Mouse (Mus musculus): ENCODE data around the gene Slc39a11. TPM values are rescaled to one million over a fixed set of nuclear protein-coding genes. Genes with fewer than 3 reads are reported as not detected.

The Slc39a11 gene
- polyA plus RNA-seq, 1 experiment from 2014 or later = 21.8 TPM

- Histone ChIP-seq H3K36me3 (ENCODE audit: insufficient read depth) (no peaks in the 10 kb centered on the region), H3K27me3 (ENCODE audit: insufficient read depth, low read length) (no peaks in the 10 kb centered on the region), H3K9ac (no peak overlapping the region), H3K4me1 (ENCODE audit: insufficient read depth) (peaks cover 6% of the 10 kb centered on the region; the same call in 1 of the 2 replicates), H3K27ac (ENCODE audit: low read depth) (no peak overlapping the region), H3K4me2 (no peak overlapping the region), H3K9me3 (ENCODE audit: low read depth, low read length) (no peaks in the 10 kb centered on the region), H3K4me3 (ENCODE audit: low read depth, low read length) (no peak overlapping the region)
- ATAC-seq (ENCODE audit: insufficient read depth) (no peak; the same call in 1 of the 2 replicates), DNase-seq (no peak)
- no peak for TF ChIP-seq CTCF (IDR thresholded peaks at IDR 0.05; ENCODE audit: low read depth)
- WGBS = 64% methylated on average over 16 of the region's 16 CpGs
These were observed 440.5 kb downstream of the Slc39a11 start for GRCm38 (mm10) chr11:113209220-113209878.

GRCm38 (mm10) chr11:113208521-113209072, 441.3 kb downstream of the Slc39a11 start:
- 48% methylated on average over 18 of the region's 18 CpGs for WGBS

GRCm38 (mm10) chr11:113207966-113208365, 441.9 kb downstream of the Slc39a11 start:
- no peaks in the 10 kb centered on the region for H3K36me3 ChIP-seq (ENCODE audit: insufficient read depth)
- peaks cover 6% of the 10 kb centered on the region; the same call in 1 of the 2 replicates for H3K4me1 ChIP-seq (ENCODE audit: insufficient read depth)
- DNase-seq (no peak), ATAC-seq (ENCODE audit: insufficient read depth) (no peak)
- no peak overlapping the region for H3K4me3 ChIP-seq (ENCODE audit: low read depth, low read length)
- no peak overlapping the region for H3K9ac ChIP-seq
- no peak overlapping the region for H3K27ac ChIP-seq (ENCODE audit: low read depth)
- WGBS = 78% methylated on average over 13 of the region's 14 CpGs
- H3K9me3 ChIP-seq (ENCODE audit: low read depth, low read length) = no peaks in the 10 kb centered on the region
- H3K4me2 ChIP-seq = no peak overlapping the region
- no peak for TF ChIP-seq CTCF (IDR thresholded peaks at IDR 0.05; ENCODE audit: low read depth)
- H3K27me3 ChIP-seq (ENCODE audit: insufficient read depth, low read length) = no peaks in the 10 kb centered on the region

More at GRCm38 (mm10) chr11:113208521-113209072, 441.3 kb downstream of the Slc39a11 start:
- peak; percentile 71; the same call in 1 of the 2 replicates for ATAC-seq (ENCODE audit: insufficient read depth)
- H3K4me2 ChIP-seq = peak overlapping the region; percentile 40
- H3K9ac ChIP-seq = no peak overlapping the region
- no peaks in the 10 kb centered on the region for H3K9me3 ChIP-seq (ENCODE audit: low read depth, low read length)
- no peak overlapping the region for H3K4me3 ChIP-seq (ENCODE audit: low read depth, low read length)
- TF ChIP-seq CTCF (IDR thresholded peaks at IDR 0.05; ENCODE audit: low read depth) = no peak
- no peaks in the 10 kb centered on the region for H3K36me3 ChIP-seq (ENCODE audit: insufficient read depth)
- H3K27me3 ChIP-seq (ENCODE audit: insufficient read depth, low read length) = no peaks in the 10 kb centered on the region
- DNase-seq = peak; percentile 56
- H3K4me1 ChIP-seq (ENCODE audit: insufficient read depth) = peaks cover 6% of the 10 kb centered on the region; the same call in 1 of the 2 replicates
- no peak overlapping the region; the same call in 1 of the 2 replicates for H3K27ac ChIP-seq (ENCODE audit: low read depth)

GRCm38 (mm10) chr11:113206099-113206498, 443.8 kb downstream of the Slc39a11 start:
- no peak for DNase-seq

GRCm38 (mm10) chr11:113203008-113203407, 446.9 kb downstream of the Slc39a11 start:
- 82% methylated on average over 7 of the region's 7 CpGs for WGBS

More at GRCm38 (mm10) chr11:113206099-113206498, 443.8 kb downstream of the Slc39a11 start:
- no peak for TF ChIP-seq CTCF (IDR thresholded peaks at IDR 0.05; ENCODE audit: low read depth)
- peaks cover 7% of the 10 kb centered on the region for H3K4me1 ChIP-seq (ENCODE audit: insufficient read depth)
- no peaks in the 10 kb centered on the region for H3K36me3 ChIP-seq (ENCODE audit: insufficient read depth)
- H3K27me3 ChIP-seq (ENCODE audit: insufficient read depth, low read length) = no peaks in the 10 kb centered on the region
- H3K9ac ChIP-seq = no peak overlapping the region
- no peak overlapping the region for H3K4me2 ChIP-seq
- no peak for ATAC-seq (ENCODE audit: insufficient read depth)
- WGBS = 61% methylated on average over 10 of the region's 10 CpGs
- no peak overlapping the region for H3K4me3 ChIP-seq (ENCODE audit: low read depth, low read length)
- no peaks in the 10 kb centered on the region for H3K9me3 ChIP-seq (ENCODE audit: low read depth, low read length)
- H3K27ac ChIP-seq (ENCODE audit: low read depth) = no peak overlapping the region

GRCm38 (mm10) chr11:113201470-113201997, 448.3 kb downstream of the Slc39a11 start:
- TF ChIP-seq CTCF (IDR thresholded peaks at IDR 0.05; ENCODE audit: low read depth) = no peak
- Histone ChIP-seq H3K4me3 (ENCODE audit: low read depth, low read length) (peak overlapping the region; percentile 49), H3K9me3 (ENCODE audit: low read depth, low read length) (no peaks in the 10 kb centered on the region), H3K36me3 (ENCODE audit: insufficient read depth) (no peaks in the 10 kb centered on the region), H3K9ac (peak overlapping the region; percentile 60), H3K27ac (ENCODE audit: low read depth) (peak overlapping the region; percentile 80), H3K4me2 (peak overlapping the region; percentile 76), H3K27me3 (ENCODE audit: insufficient read depth, low read length) (no peaks in the 10 kb centered on the region), H3K4me1 (ENCODE audit: insufficient read depth) (peaks cover 7% of the 10 kb centered on the region)
- under 1% methylated on average over 42 of the region's 42 CpGs for WGBS
- DNase-seq = peak; percentile 94
- peak; percentile 92 for ATAC-seq (ENCODE audit: insufficient read depth)

More at GRCm38 (mm10) chr11:113203008-113203407, 446.9 kb downstream of the Slc39a11 start:
- DNase-seq = no peak
- no peak overlapping the region for H3K4me2 ChIP-seq
- H3K4me3 ChIP-seq (ENCODE audit: low read depth, low read length) = no peak overlapping the region
- H3K9me3 ChIP-seq (ENCODE audit: low read depth, low read length) = no peaks in the 10 kb centered on the region
- H3K36me3 ChIP-seq (ENCODE audit: insufficient read depth) = no peaks in the 10 kb centered on the region
- peaks cover 7% of the 10 kb centered on the region for H3K4me1 ChIP-seq (ENCODE audit: insufficient read depth)
- TF ChIP-seq CTCF (IDR thresholded peaks at IDR 0.05; ENCODE audit: low read depth) = no peak
- ATAC-seq (ENCODE audit: insufficient read depth) = no peak
- no peak overlapping the region for H3K27ac ChIP-seq (ENCODE audit: low read depth)
- no peak overlapping the region for H3K9ac ChIP-seq
- H3K27me3 ChIP-seq (ENCODE audit: insufficient read depth, low read length) = no peaks in the 10 kb centered on the region

- ATAC-seq (ENCODE audit: insufficient read depth) (0 out of 2 replicates have a peak, but pooled peaks have one; percentile 8), DNase-seq (no peak)
- H3K9me3 ChIP-seq (ENCODE audit: low read depth, low read length) = no peaks in the 10 kb centered on the region
- H3K27ac ChIP-seq (ENCODE audit: low read depth) = no peak overlapping the region
- no peaks in the 10 kb centered on the region for H3K27me3 ChIP-seq (ENCODE audit: insufficient read depth, low read length)
- no peaks in the 10 kb centered on the region for H3K36me3 ChIP-seq (ENCODE audit: insufficient read depth)
- H3K4me1 ChIP-seq (ENCODE audit: insufficient read depth) = peaks cover 7% of the 10 kb centered on the region
- no peak for TF ChIP-seq CTCF (IDR thresholded peaks at IDR 0.05; ENCODE audit: low read depth)
- 13% methylated on average over 15 of the region's 15 CpGs for WGBS
- H3K4me2 ChIP-seq = peak overlapping the region; percentile 76
- peak overlapping the region; percentile 60 for H3K9ac ChIP-seq
- H3K4me3 ChIP-seq (ENCODE audit: low read depth, low read length) = peak overlapping the region; percentile 49
These were observed 449.0 kb downstream of the Slc39a11 start for GRCm38 (mm10) chr11:113200901-113201300.

Measured in lung, embryonic 14.5 days (tissue).